Mouse (Mus musculus) heart, postnatal 0 days (tissue): ENCODE data around the gene Olfr250.

ENCODE experiments used
- CTCF ChIP-seq: IDR thresholded peaks from 2 replicates; pipeline ENCODE4 v1.5.1; 2016; ENCODE audit warnings: antibody characterized with exemption, control low read depth, low read depth
- EP300 ChIP-seq: IDR thresholded peaks from 2 replicates; pipeline ENCODE4 v1.6.1; 2016; ENCODE audit warnings: antibody characterized with exemption, low read depth

GRCm38 (mm10) chr9:38328760-38329159 is 37.9 kb upstream of the Olfr250 start, which contains the start of gene Olfr25:
- TF ChIP-seq CTCF = no peak
- no peak for TF ChIP-seq EP300
